Mouse (Mus musculus) CH12.LX (cell line): Measurements from ENCODE around the gene Net1. TPM values are rescaled to one million over a fixed set of nuclear protein-coding genes. Genes with fewer than 3 reads are reported as not detected.

Experiments
- DNase-seq: peaks from one replicate; pipeline ENCODE4 v3.0.0-alpha.2; 2013; ENCODE audit errors: extremely low read depth
- H3K27ac ChIP-seq: 2 replicates; pipeline ENCODE4 v1.5.1; 2012; ENCODE audit warnings: low read depth, mild to moderate bottlenecking, control low read depth, moderate library complexity; ENCODE audit not compliant: insufficient read depth
- H3K27me3 ChIP-seq: replicated peaks from 2 replicates; pipeline ENCODE3; 2012; ENCODE audit warnings: inconsistent platforms
- H3K36me3 ChIP-seq, 2 experiments: replicated peaks in 1 of 2; 2 replicates each; pipeline versions ENCODE3 to v1.6.1; 2012; ENCODE audit warnings: inconsistent platforms in 1 of 2, low read length in 1 of 2, mild to moderate bottlenecking in 1 of 2, mixed read lengths in 1 of 2, moderate library complexity in 1 of 2; ENCODE audit not compliant: control insufficient read depth in 1 of 2, insufficient read depth in 1 of 2
- H3K4me1 ChIP-seq, 2 experiments: 2 replicates each; pipeline ENCODE4 v1.6.1; 2012; ENCODE audit warnings: inconsistent platforms in 1 of 2, moderate library complexity in 1 of 2; ENCODE audit not compliant: insufficient read depth in 2 of 2, control insufficient read depth in 1 of 2
- H3K4me2 ChIP-seq: 2 replicates; pipeline ENCODE4 v1.6.1; 2012; ENCODE audit warnings: low read depth, mild to moderate bottlenecking, control low read depth; ENCODE audit not compliant: poor library complexity, insufficient read depth, severe bottlenecking
- H3K4me3 ChIP-seq, 3 experiments: fragments of 150-350 bp in 1 of 3; sonication (generic) in 1 of 3; replicated peaks in 1 of 3; 2 replicates each; pipeline versions ENCODE3 to v1.5.1; 2011 to 2012; ENCODE audit warnings: low read depth in 2 of 3, low read length in 2 of 3, mild to moderate bottlenecking in 2 of 3, moderate library complexity in 2 of 3, control low read depth in 1 of 3, improper control_type of control experiment in 1 of 3, inconsistent platforms in 1 of 3, mixed read lengths in 1 of 3; ENCODE audit not compliant: poor library complexity in 1 of 3
- H3K79me2 ChIP-seq: replicated peaks from 2 replicates; pipeline ENCODE4 v1.6.1; 2012; ENCODE audit warnings: mild to moderate bottlenecking, moderate library complexity; ENCODE audit not compliant: control insufficient read depth, poor library complexity, insufficient read depth, severe bottlenecking; ENCODE audit errors: extremely low read depth
- H3K9ac ChIP-seq: 2 replicates; pipeline ENCODE4 v1.6.1; 2012; ENCODE audit warnings: low read depth, mild to moderate bottlenecking, control low read depth, moderate library complexity; ENCODE audit not compliant: insufficient read depth
- H3K9me3 ChIP-seq: replicated peaks from 2 replicates; pipeline ENCODE3; 2012; ENCODE audit warnings: low read length, inconsistent platforms, mixed read lengths
- CHD1 ChIP-seq: IDR thresholded peaks from 2 replicates; pipeline ENCODE4 v1.6.1; 2012; ENCODE audit warnings: low read depth, low read length, improper control_type of control experiment, inconsistent platforms
- E2F4 ChIP-seq: IDR thresholded peaks from 2 replicates; pipeline ENCODE4 v1.6.1; 2011; ENCODE audit warnings: low read depth, low read length, improper control_type of control experiment; ENCODE audit not compliant: insufficient replicate concordance
- ELF1 ChIP-seq: IDR thresholded peaks from 2 replicates; pipeline ENCODE4 v1.6.1; 2014; ENCODE audit warnings: low read depth, mild to moderate bottlenecking, inconsistent platforms, low read length, improper control_type of control experiment
- EP300 ChIP-seq: IDR thresholded peaks from 2 replicates; pipeline ENCODE4 v1.6.1; 2011; ENCODE audit warnings: low read length, improper control_type of control experiment
- GABPA ChIP-seq: IDR thresholded peaks from 2 replicates; pipeline ENCODE4 v1.6.1; 2012; ENCODE audit warnings: low read depth, low read length, improper control_type of control experiment, inconsistent platforms; ENCODE audit not compliant: insufficient replicate concordance
- HCFC1 ChIP-seq: IDR thresholded peaks from 2 replicates; pipeline ENCODE4 v1.6.1; 2012; ENCODE audit warnings: low read depth, mild to moderate bottlenecking, inconsistent platforms, low read length, improper control_type of control experiment
- IRF4 ChIP-seq: IDR thresholded peaks from 2 replicates; pipeline ENCODE4 v1.6.1; 2014; ENCODE audit warnings: low read depth, mild to moderate bottlenecking, inconsistent platforms, low read length, improper control_type of control experiment
- JUN ChIP-seq: IDR thresholded peaks from 2 replicates; pipeline ENCODE4 v1.6.1; 2011; ENCODE audit warnings: low read depth, mild to moderate bottlenecking, low read length, improper control_type of control experiment, moderate library complexity; ENCODE audit not compliant: insufficient read depth
- JUND ChIP-seq: conservative IDR thresholded peaks from 2 replicates; pipeline ENCODE4 v1.6.1; 2011; ENCODE audit warnings: low read depth, low read length, improper control_type of control experiment
- MAFK ChIP-seq: IDR thresholded peaks from 2 replicates; pipeline ENCODE4 v1.6.1; 2011; ENCODE audit warnings: low read length, improper control_type of control experiment; ENCODE audit not compliant: insufficient replicate concordance
- MAX ChIP-seq: IDR thresholded peaks from 2 replicates; pipeline ENCODE4 v1.6.1; 2011; ENCODE audit warnings: low read length, improper control_type of control experiment
- MAZ ChIP-seq: IDR thresholded peaks from 2 replicates; pipeline ENCODE4 v1.6.1; 2012; ENCODE audit warnings: low read depth, mild to moderate bottlenecking, inconsistent platforms, low read length, improper control_type of control experiment, moderate library complexity
- MYC ChIP-seq: IDR thresholded peaks from 2 replicates; pipeline ENCODE4 v1.6.1; 2011; ENCODE audit warnings: low read depth, mild to moderate bottlenecking, improper control_type of control experiment, low read length
- PAX5 ChIP-seq: IDR thresholded peaks from 2 replicates; pipeline ENCODE4 v1.6.1; 2012; ENCODE audit warnings: low read length, inconsistent platforms, mixed read lengths
- POLR2A ChIP-seq: IDR thresholded peaks from 2 replicates; pipeline ENCODE4 v1.6.1; 2011; ENCODE audit warnings: low read depth, mild to moderate bottlenecking, improper control_type of control experiment, low read length
- POLR2AphosphoS2 ChIP-seq: IDR thresholded peaks from 2 replicates; pipeline ENCODE4 v1.6.1; 2011; ENCODE audit warnings: low read depth, low read length, improper control_type of control experiment
- SIN3A ChIP-seq: IDR thresholded peaks from 2 replicates; pipeline ENCODE4 v1.6.1; 2012; ENCODE audit warnings: low read length, improper control_type of control experiment, inconsistent platforms
- TBP ChIP-seq: conservative IDR thresholded peaks from 2 replicates; pipeline ENCODE4 v1.6.1; 2011; ENCODE audit warnings: low read depth, low read length, improper control_type of control experiment
- TCF12 ChIP-seq: IDR thresholded peaks from 2 replicates; pipeline ENCODE4 v1.6.1; 2014; ENCODE audit warnings: low read depth, mild to moderate bottlenecking, inconsistent platforms, low read length, improper control_type of control experiment
- USF1 ChIP-seq: IDR thresholded peaks from 2 replicates; pipeline ENCODE4 v1.6.1; 2014; ENCODE audit warnings: low read depth, mild to moderate bottlenecking, inconsistent platforms, low read length, improper control_type of control experiment
- USF2 ChIP-seq: conservative IDR thresholded peaks from 2 replicates; pipeline ENCODE4 v1.6.1; 2011; ENCODE audit warnings: low read depth, low read length, improper control_type of control experiment
- ZKSCAN1 ChIP-seq: IDR thresholded peaks from 2 replicates; pipeline ENCODE4 v1.6.1; 2012; ENCODE audit warnings: low read depth, inconsistent platforms, low read length, improper control_type of control experiment, borderline replicate concordance
- ZMIZ1 ChIP-seq: IDR thresholded peaks from 2 replicates; pipeline ENCODE4 v1.6.1; 2012; ENCODE audit warnings: low read depth, mild to moderate bottlenecking, inconsistent platforms, low read length, improper control_type of control experiment
- dilution Hi-C: fragments of 300-500 bp; cut with MboI; formaldehyde crosslinking; loops from 2 replicates; pipeline ENCODE4 v1.14.3; 2020; ENCODE audit warnings: low sequenced_read_pairs; ENCODE audit not compliant: extremely low pct_unique_long_range_greater_than_20kb, extremely low pct_ligation_motif_present
- in situ Hi-C: fragments of 300-500 bp; cut with MboI; formaldehyde crosslinking; loops from 3 replicates; pipeline ENCODE4 v1.14.3; 2019; ENCODE audit warnings: low sequenced_read_pairs, low pct_ligation_motif_present, low pct_unique_long_range_greater_than_20kb, mixed read lengths
- polyA plus RNA-seq: library from polyadenylated mRNA; unstranded; fragments of >175 nt; gene quantifications from 2 replicates; pipeline ENCODE4 v1.2.1, GENCODE M21; 2012; ENCODE audit warnings: low read depth; ENCODE audit not compliant: insufficient read length
- total RNA-seq, 2 experiments: library from RNA; depleted of rRNA; stranded (reverse); fragments of 300-350 nt in 1 of 2; fragments of >200 nt in 1 of 2; gene quantifications; 2 replicates each; pipeline ENCODE4 v1.2.3; 2012 to 2014

Net1 gene
- total and polyA plus RNA-seq, 3 experiments, result 15.7 to 46.4 (median 22.7) TPM

DNA sequence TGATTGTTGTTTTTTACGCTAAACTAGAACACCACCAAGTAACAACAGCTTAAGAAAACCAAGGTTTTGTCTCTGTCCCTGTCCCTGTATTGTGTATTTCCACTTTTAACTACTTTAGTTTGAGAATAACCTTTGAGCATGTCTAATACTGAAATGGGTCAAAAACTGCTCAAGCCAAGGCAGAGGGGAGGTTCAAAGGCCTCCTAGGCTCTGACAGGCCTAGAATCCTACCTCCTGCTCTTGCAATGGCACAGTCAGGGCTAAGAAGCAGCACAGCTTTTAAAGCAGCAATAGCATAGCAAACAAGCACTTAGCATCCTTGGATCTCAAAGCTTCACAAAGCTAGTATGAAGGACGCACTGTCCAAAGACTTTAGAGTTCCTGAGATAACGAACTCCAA lies 28.9 kb downstream of the Net1 start:
- TF ChIP-seq CHD1, result no peak
- no peak for TF ChIP-seq JUND
- TF ChIP-seq POLR2A, result no peak
- TF ChIP-seq ELF1, result no peak
- TF ChIP-seq MAX, result no peak
- no peak overlapping the region for H3K9ac ChIP-seq
- no peak overlapping the region for H3K27ac ChIP-seq
- no peaks in the 10 kb centered on the region for H3K27me3 ChIP-seq
- peaks cover 7 to 29% of the 10 kb centered on the region in 2 experiments for H3K4me1 ChIP-seq
- H3K36me3 ChIP-seq, result peaks cover 43 to 53% of the 10 kb centered on the region in 2 experiments
- H3K4me3 ChIP-seq, result no peak overlapping the region
- no peak for DNase-seq
- in situ Hi-C loops, result loop anchor here (25.0 kb wide), 1 partner anchor 127 kb away; no protein-coding TSS in a partner anchor
- peaks cover 16% of the 10 kb centered on the region; the same call in 1 of the 2 replicates for H3K79me2 ChIP-seq
- dilution Hi-C loops, result no loop called here
- no peaks in the 10 kb centered on the region for H3K9me3 ChIP-seq
- no peak overlapping the region for H3K4me2 ChIP-seq

DNA sequence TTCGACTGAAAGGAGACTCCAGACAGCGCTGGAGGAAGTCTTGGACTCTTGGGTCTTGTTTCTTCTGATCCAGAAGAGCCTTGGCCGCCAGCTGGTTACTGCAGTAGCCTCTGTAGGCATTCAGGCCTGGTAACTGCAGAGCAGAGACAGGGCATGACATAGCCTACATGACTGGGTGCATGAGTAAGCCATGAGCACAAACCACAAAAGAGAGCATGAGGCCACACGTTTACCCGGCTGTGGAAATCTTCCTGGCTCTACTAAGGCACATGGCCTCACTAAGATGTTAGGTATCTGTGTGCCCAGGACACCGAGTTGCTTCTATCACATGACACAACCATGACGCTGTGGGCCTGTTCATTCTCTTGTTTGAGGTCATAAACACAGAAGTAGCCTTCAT lies 31.4 kb downstream of the Net1 start:
- Histone ChIP-seq H3K9ac (no peak overlapping the region), H3K4me1 (peaks cover 7 to 19% of the 10 kb centered on the region in 2 experiments), H3K4me3 (no peak overlapping the region), H3K9me3 (no peaks in the 10 kb centered on the region), H3K27ac (no peak overlapping the region), H3K79me2 (0 out of 2 replicates have a peak, but pooled peaks cover 10% of the 10 kb centered on the region), H3K4me2 (no peak overlapping the region), H3K27me3 (no peaks in the 10 kb centered on the region), H3K36me3 (peaks cover 51 to 63% of the 10 kb centered on the region in 2 experiments)
- TF ChIP-seq USF1, result no peak
- no peak for TF ChIP-seq MAZ
- no peak for TF ChIP-seq PAX5
- no peak for TF ChIP-seq MAX
- TF ChIP-seq JUN, result no peak
- no peak for TF ChIP-seq POLR2AphosphoS2
- in situ Hi-C loops, result loop anchor here (25.0 kb wide), 1 partner anchor 124 kb away; no protein-coding TSS in a partner anchor
- dilution Hi-C loops, result no loop called here
- no peak for DNase-seq

DNA sequence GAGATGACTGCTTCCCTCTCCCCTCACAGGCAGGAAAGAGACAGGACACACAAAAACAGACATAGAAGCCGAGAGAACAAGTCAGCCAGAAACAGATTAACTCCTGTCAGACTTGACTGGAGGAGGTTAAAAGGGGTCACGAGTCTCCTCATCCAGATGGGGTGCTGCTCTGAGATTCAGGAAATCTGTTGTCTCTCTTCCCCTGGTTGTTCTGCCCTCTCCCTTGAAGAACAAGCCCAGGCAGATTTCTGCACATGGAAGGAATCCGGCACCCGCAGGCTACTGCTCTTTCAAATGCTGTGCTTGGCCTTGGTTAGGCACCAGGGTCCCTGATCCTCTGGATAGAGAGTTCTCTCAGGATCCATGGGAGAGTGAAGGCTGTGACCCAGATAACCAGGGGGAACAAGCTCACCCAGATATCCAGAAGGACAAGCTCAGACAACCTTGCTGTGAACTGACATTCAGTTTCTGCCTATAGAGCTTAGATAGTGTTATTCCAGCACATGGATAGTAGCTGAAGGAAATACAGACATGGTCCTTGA lies 40.3 kb downstream of the Net1 start:
- dilution Hi-C loops, result no loop called here

More for the DNA sequence above, 40.3 kb downstream of the Net1 start:
- H3K36me3 ChIP-seq, result peaks cover 7 to 25% of the 10 kb centered on the region in 2 experiments
- no peaks in the 10 kb centered on the region for H3K9me3 ChIP-seq
- H3K4me2 ChIP-seq, result no peak overlapping the region
- no peak for DNase-seq
- H3K27ac ChIP-seq, result no peak overlapping the region
- TF ChIP-seq IRF4 (no peak), ZMIZ1 (no peak), MAFK (no peak), CHD1 (no peak), ZKSCAN1 (no peak), HCFC1 (no peak), JUND (no peak), USF1 (no peak), MYC (no peak), JUN (no peak), TBP (no peak), MAZ (no peak), USF2 (no peak), SIN3A (no peak), E2F4 (no peak), EP300 (no peak), GABPA (no peak), TCF12 (no peak)
- TF ChIP-seq, all 38 proteins: peak for 0
- Histone ChIP-seq H3K4me1 (no peaks in the 10 kb centered on the region), H3K4me3 (no peak overlapping the region), H3K27me3 (no peaks in the 10 kb centered on the region), H3K9ac (no peak overlapping the region), H3K79me2 (no peaks in the 10 kb centered on the region)
- in situ Hi-C loops, result loop anchor here (25.0 kb wide), 1 partner anchor 115 kb away; no protein-coding TSS in a partner anchor
